Mouse (Mus musculus) liver, embryonic 14.5 days (tissue): ENCODE results near the gene Shc2.

Source experiments
- CTCF ChIP-seq: IDR thresholded peaks from 2 replicates; pipeline ENCODE4 v1.5.1; 2016; ENCODE audit warnings: antibody characterized with exemption, low read depth, control low read depth
- EP300 ChIP-seq: IDR thresholded peaks from 2 replicates; pipeline ENCODE4 v1.6.1; 2016; ENCODE audit warnings: antibody characterized with exemption, low read depth

DNA sequence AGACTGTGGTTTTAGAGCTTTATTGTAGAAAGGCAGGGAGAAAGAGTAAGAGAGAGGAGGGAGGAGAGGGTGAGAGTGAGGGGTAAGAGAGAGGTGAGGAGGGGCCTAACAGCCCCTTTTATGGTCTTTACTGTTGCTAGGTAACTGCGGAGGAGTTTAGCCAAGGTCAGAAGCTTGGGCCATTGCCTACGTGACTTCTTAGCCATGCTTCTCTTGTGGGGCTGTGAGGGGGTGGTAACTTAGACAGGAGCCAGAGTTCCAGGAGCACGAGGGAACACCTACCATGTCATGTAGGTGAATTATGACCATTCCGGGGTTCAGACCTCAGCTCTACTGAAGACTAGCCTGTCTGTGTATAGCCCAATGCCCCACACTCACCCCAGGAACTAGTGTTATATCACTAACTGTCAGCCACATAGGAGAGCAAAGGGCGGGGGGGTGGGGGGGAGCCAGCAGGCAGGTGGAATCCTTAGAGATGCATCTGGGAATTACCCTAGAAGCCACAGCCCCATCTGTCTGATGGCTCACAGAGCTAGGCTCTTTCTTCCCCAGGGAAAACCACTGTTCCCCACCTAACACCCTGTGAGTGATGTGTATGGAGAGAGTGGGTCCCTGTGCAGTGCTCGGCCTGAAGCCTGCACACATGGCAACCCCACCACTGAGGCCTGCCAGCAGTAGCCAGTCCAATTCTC lies 33.8 kb upstream of the Shc2 start:
- TF ChIP-seq CTCF (no peak), EP300 (no peak)
